Mouse (Mus musculus) stomach, postnatal 0 days (tissue): ENCODE data around the gene Stn1. TPM values are rescaled to one million over a fixed set of nuclear protein-coding genes. Genes with fewer than 3 reads are reported as not detected.
A peak's percentile ranks its signal among the peaks of the same experiment; 100 is the strongest.

Source experiments
- ATAC-seq: fragments of 200-750 bp; cut with Nextera tagmentation; 2 replicates; pipeline ENCODE4 v1.8.0; 2017; ENCODE audit not compliant: low FRiP score, low TSS enrichment
- DNase-seq: peaks from one replicate; pipeline ENCODE4 v3.0.0-alpha.2; 2016; ENCODE audit warnings: low spot score
- H3K27ac ChIP-seq: fragments of 300-500 bp; sonication (generic); replicated peaks from 2 replicates; pipeline ENCODE4 v1.5.1; 2014; ENCODE audit warnings: mild to moderate bottlenecking, control low read depth
- H3K27me3 ChIP-seq: fragments of 300-500 bp; sonication (generic); 2 replicates; pipeline ENCODE4 v1.6.1; 2014; ENCODE audit warnings: low read length; ENCODE audit not compliant: control insufficient read depth, insufficient read depth
- H3K36me3 ChIP-seq: fragments of 300-500 bp; sonication (generic); 2 replicates; pipeline ENCODE4 v1.6.1; 2014; ENCODE audit warnings: low read length, mixed read lengths; ENCODE audit not compliant: control insufficient read depth, insufficient read depth
- H3K4me1 ChIP-seq: fragments of 300-500 bp; sonication (generic); replicated peaks from 2 replicates; pipeline ENCODE4 v1.6.1; 2014; ENCODE audit warnings: antibody characterized with exemption; ENCODE audit not compliant: control insufficient read depth, insufficient read depth
- H3K4me2 ChIP-seq: fragments of 300-500 bp; sonication (generic); replicated peaks from 2 replicates; pipeline ENCODE4 v1.6.1; 2014; ENCODE audit warnings: low read depth, mild to moderate bottlenecking, control low read depth, moderate library complexity
- H3K4me3 ChIP-seq: fragments of 300-500 bp; sonication (generic); 2 replicates; pipeline ENCODE4 v1.5.1; 2014; ENCODE audit warnings: low read depth, low read length, control low read depth
- H3K9ac ChIP-seq: fragments of 300-500 bp; sonication (generic); 2 replicates; pipeline ENCODE4 v1.6.1; 2014; ENCODE audit warnings: mild to moderate bottlenecking, low read length, control low read depth, mixed read lengths
- H3K9me3 ChIP-seq: fragments of 300-500 bp; sonication (generic); 2 replicates; pipeline ENCODE4 v1.6.1; 2016; ENCODE audit warnings: low read length; ENCODE audit not compliant: control insufficient read depth
- CTCF ChIP-seq: IDR thresholded peaks from 2 replicates; pipeline ENCODE4 v1.5.1; 2016; ENCODE audit warnings: antibody characterized with exemption, low read depth, mild to moderate bottlenecking, moderate library complexity
- EP300 ChIP-seq: optimal IDR thresholded peaks from 2 replicates; pipeline ENCODE3; 2016; ENCODE audit warnings: antibody characterized with exemption
- WGBS: fragments of 180-500 bp; shearing (Covaris S2); extraction: QIAGEN DNeasy Blood & Tissue Kit; methylation state at CpG from one replicate; pipeline ENCODE4 v1.1.7; 2014; 5-methylcytosine and 5-hydroxymethylcytosine counted together
- polyA plus RNA-seq: library from polyadenylated mRNA; unstranded; fragments of >200 nt; fragmentation: Nextera tagmentation; extraction: Ambion mirVana; gene quantifications from 2 replicates; pipeline ENCODE4 v1.2.1, GENCODE M21; 2015

The Stn1 gene
- polyA plus RNA-seq, 1 experiment from 2014 or later: 25.9 TPM

- no peaks in the 10 kb centered on the region for H3K36me3 ChIP-seq
- peak; percentile 8; the same call in 1 of the 2 replicates for ATAC-seq
- DNase-seq: no peak
- no peak for TF ChIP-seq EP300
- H3K9me3 ChIP-seq: no peaks in the 10 kb centered on the region
- no peaks in the 10 kb centered on the region for H3K27me3 ChIP-seq
- H3K27ac ChIP-seq: no peak overlapping the region
- no peak overlapping the region for H3K4me2 ChIP-seq
- no peak overlapping the region for H3K9ac ChIP-seq
- H3K4me3 ChIP-seq: no peak overlapping the region
- WGBS: 78% methylated on average over 9 of the region's 9 CpGs
- H3K4me1 ChIP-seq: peaks cover 5% of the 10 kb centered on the region
These were observed 75.9 kb downstream of the Stn1 start for GRCm38 (mm10) chr19:47461386-47461785.

GRCm38 (mm10) chr19:47460120-47460960 is 77.0 kb downstream of the Stn1 start:
- H3K36me3 ChIP-seq: no peaks in the 10 kb centered on the region
- H3K4me1 ChIP-seq: peaks cover 5% of the 10 kb centered on the region
- DNase-seq: no peak
- H3K4me2 ChIP-seq: no peak overlapping the region
- no peaks in the 10 kb centered on the region for H3K27me3 ChIP-seq
- TF ChIP-seq EP300 (no peak), CTCF (no peak)
- H3K9me3 ChIP-seq: no peaks in the 10 kb centered on the region
- no peak for ATAC-seq
- no peak overlapping the region for H3K4me3 ChIP-seq
- WGBS: 36% methylated on average over 19 of the region's 19 CpGs
- H3K27ac ChIP-seq: no peak overlapping the region
- no peak overlapping the region for H3K9ac ChIP-seq

GRCm38 (mm10) chr19:47459214-47459613 is 78.1 kb downstream of the Stn1 start:
- Histone ChIP-seq H3K9ac (no peak overlapping the region), H3K4me1 (peaks cover 5% of the 10 kb centered on the region), H3K27me3 (no peaks in the 10 kb centered on the region), H3K4me3 (no peak overlapping the region), H3K27ac (no peak overlapping the region), H3K4me2 (no peak overlapping the region), H3K9me3 (no peaks in the 10 kb centered on the region), H3K36me3 (no peaks in the 10 kb centered on the region)
- DNase-seq (no peak), ATAC-seq (no peak)
- 90% methylated on average over 5 of the region's 5 CpGs for WGBS
- no peak for TF ChIP-seq CTCF
- no peak for TF ChIP-seq EP300

GRCm38 (mm10) chr19:47458504-47459161 is 78.7 kb downstream of the Stn1 start:
- Histone ChIP-seq H3K27ac (peak overlapping the region; percentile 40; the same call in 1 of the 2 replicates), H3K9ac (no peak overlapping the region), H3K9me3 (no peaks in the 10 kb centered on the region), H3K4me2 (no peak overlapping the region), H3K4me1 (peaks cover 5% of the 10 kb centered on the region), H3K4me3 (no peak overlapping the region), H3K36me3 (no peaks in the 10 kb centered on the region), H3K27me3 (no peaks in the 10 kb centered on the region)
- TF ChIP-seq EP300 (no peak), CTCF (no peak)
- ATAC-seq: no peak
- DNase-seq: no peak
- 55% methylated on average over 17 of the region's 17 CpGs for WGBS

GRCm38 (mm10) chr19:47457711-47458503 is 79.4 kb downstream of the Stn1 start:
- DNase-seq (no peak), ATAC-seq (no peak)
- Histone ChIP-seq H3K36me3 (no peaks in the 10 kb centered on the region), H3K9ac (no peak overlapping the region), H3K9me3 (no peaks in the 10 kb centered on the region), H3K4me3 (no peak overlapping the region), H3K27ac (no peak overlapping the region; the same call in 1 of the 2 replicates), H3K27me3 (no peaks in the 10 kb centered on the region), H3K4me1 (peaks cover 2% of the 10 kb centered on the region), H3K4me2 (no peak overlapping the region)
- TF ChIP-seq EP300 (no peak), CTCF (no peak)
- 55% methylated on average over 13 of the region's 13 CpGs for WGBS
